Mouse (Mus musculus): Measurements from ENCODE around the gene Ptpn22. TPM values are rescaled to one million over a fixed set of nuclear protein-coding genes. Genes with fewer than 3 reads are reported as not detected.

Ptpn22 gene
- 256 TPM for polyA plus RNA-seq (2017; shearing (Covaris generic))

DNA sequence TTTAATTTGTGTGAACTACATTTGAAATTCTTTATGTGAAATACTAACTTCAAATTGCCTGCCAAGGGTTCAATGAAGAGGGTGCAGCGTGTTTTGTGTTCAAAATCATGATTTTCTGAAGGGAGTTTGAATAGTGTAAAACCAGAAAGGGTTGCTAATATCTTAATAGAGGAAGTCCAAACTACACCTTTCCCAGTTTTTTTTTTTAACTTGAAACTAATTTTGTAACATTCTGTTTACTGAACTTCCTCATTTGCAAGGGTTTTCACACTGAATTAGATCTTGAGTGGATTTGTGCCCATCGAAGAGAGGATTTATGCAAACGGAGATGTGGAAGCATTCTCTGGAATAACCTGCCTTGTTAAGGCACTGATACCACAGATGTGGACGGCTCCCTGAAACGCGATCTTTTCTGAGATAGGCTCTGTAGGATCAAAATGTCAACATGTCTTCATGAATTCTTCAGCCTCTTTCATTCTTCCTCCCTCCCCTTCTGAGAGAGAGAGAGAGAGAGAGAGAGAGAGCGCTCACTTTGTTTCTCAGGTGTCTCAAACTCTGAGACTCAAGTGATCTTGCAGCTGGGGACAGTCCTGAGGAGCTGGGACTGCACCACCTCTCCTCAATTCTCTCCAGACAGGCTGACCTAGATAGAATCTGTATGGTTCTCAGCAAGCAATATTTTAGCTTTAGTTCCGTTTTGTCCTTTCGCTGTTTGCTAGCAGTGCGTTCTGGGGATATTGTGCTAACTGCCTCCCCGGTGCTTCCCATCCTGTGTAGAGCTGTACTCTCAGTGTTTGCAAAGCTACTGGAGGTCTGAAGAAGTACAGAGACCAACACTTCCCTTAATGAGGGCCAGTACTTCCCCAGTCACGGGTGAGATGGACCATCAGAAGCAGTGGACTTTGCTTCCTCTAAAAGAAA, at the start of gene Ptpn22:
TSS of gene Ptpn22 (plus strand) at position 915 of the 921 bp plus-strand sequence.

DNA sequence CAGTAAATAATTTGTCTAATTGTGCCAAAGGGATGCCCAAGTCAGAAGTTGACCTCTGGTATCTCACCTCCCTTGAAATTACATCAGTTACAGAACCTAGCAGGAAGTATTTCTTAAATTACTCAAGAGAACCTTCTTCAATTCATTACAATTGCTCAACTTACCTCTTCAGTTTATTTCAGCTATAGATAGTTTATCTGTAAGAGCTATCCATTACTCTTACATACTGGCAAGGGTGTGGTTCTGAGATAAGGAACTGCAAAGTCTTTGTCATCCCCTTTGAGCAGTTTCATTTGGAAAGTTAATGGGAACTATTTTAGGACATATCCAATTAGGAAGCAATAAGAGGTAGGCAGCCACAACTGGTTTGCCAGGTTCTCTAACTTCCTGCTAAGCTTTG, 27.2 kb upstream of the Ptpn22 start, which contains the start of gene Bcl2l15:
TSS of gene Bcl2l15 (plus strand) at position 176 of the 400 bp plus-strand sequence.

DNA sequence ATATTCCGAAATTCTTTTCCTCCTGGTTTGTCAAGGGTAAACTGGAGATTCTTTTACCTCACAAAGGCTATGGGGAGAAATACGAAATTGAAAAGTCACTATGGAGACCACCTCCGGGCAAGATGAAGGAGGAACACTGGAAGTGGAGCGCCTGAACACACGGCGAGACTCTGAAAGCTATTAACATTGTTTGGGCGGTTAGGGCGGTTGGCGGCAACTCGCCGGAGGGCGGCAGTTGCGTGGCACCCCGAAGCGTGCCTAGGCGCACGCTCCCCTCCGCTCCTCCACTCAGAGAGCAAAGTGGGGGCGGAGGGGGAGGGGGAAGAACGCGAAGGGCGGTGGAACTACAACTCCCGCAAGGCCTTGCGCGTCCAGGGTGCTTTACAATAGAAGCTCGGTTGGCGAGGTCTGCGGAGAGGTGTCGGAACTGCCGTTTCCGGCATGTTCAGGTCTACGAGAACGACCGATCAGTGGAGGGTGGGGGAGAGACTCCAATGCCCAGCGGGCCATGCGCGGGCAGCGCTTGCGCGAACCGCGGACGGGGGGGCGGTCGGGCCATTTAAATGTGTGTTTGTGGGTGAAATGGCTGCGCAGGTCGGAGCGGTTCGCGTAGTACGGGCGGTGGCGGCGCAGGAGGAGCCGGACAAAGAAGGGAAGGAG, 54.5 kb downstream of the Ptpn22 start, which contains the start of gene Rsbn1:
TSS of gene Rsbn1 (plus strand) at position 111 of the 660 bp plus-strand sequence.

Other genes with a start within 250 kb of the Ptpn22 start
- 3.5 TPM for gene Atg4a-ps, start 213.7 kb upstream of the Ptpn22 start, polyA plus RNA-seq (2017; shearing (Covaris generic))
- 0.44 TPM for gene Olfml3, start 121.8 kb upstream of the Ptpn22 start, polyA plus RNA-seq (2017; shearing (Covaris generic))
- not detected for gene Gm10964, start 120.4 kb upstream of the Ptpn22 start, polyA plus RNA-seq (2017; shearing (Covaris generic))
- gene Hipk1, start 68.2 kb upstream of the Ptpn22 start, polyA plus RNA-seq (2017; shearing (Covaris generic)): 35.5 TPM
- 22.0 TPM for gene Dclre1b, start 50.4 kb upstream of the Ptpn22 start, polyA plus RNA-seq (2017; shearing (Covaris generic))
- 31.5 TPM for gene Ap4b1, start 50.3 kb upstream of the Ptpn22 start, polyA plus RNA-seq (2017; shearing (Covaris generic))
- gene Gm43064, start 50.2 kb upstream of the Ptpn22 start, polyA plus RNA-seq (2017; shearing (Covaris generic)): not detected
- gene Bcl2l15, start 27.2 kb upstream of the Ptpn22 start, polyA plus RNA-seq (2017; shearing (Covaris generic)): 1.8 TPM
- 27.2 TPM for gene Rsbn1, start 54.3 kb downstream of the Ptpn22 start, polyA plus RNA-seq (2017; shearing (Covaris generic))
- gene Phtf1, start 108.3 kb downstream of the Ptpn22 start, polyA plus RNA-seq (2017; shearing (Covaris generic)): 64.7 TPM